Mouse (Mus musculus) embryonic stem cell, embryonic (primary cell): ENCODE data around the gene Arhgef28.

Experiments used
- CTCF ChIA-PET, 4 experiments: fragments of 300-600 bp in 2 of 4; fragments of 350-600 bp in 2 of 4; sonication (Branson Sonifier 250); formaldehyde crosslinking; loops; one replicate each; lab custom pipeline; 2022; ENCODE audit warnings: inconsistent platforms in 2 of 4; lab: Charles Lee
- POLR2A ChIA-PET, 4 experiments: fragments of 300-600 bp in 2 of 4; fragments of 350-600 bp in 2 of 4; sonication (Branson Sonifier 250); formaldehyde crosslinking; loops; one replicate each; lab custom pipeline; 2022; ENCODE audit warnings: antibody characterized with exemption in 4 of 4, inconsistent platforms in 1 of 4; lab: Charles Lee

Gene Arhgef28

DNA sequence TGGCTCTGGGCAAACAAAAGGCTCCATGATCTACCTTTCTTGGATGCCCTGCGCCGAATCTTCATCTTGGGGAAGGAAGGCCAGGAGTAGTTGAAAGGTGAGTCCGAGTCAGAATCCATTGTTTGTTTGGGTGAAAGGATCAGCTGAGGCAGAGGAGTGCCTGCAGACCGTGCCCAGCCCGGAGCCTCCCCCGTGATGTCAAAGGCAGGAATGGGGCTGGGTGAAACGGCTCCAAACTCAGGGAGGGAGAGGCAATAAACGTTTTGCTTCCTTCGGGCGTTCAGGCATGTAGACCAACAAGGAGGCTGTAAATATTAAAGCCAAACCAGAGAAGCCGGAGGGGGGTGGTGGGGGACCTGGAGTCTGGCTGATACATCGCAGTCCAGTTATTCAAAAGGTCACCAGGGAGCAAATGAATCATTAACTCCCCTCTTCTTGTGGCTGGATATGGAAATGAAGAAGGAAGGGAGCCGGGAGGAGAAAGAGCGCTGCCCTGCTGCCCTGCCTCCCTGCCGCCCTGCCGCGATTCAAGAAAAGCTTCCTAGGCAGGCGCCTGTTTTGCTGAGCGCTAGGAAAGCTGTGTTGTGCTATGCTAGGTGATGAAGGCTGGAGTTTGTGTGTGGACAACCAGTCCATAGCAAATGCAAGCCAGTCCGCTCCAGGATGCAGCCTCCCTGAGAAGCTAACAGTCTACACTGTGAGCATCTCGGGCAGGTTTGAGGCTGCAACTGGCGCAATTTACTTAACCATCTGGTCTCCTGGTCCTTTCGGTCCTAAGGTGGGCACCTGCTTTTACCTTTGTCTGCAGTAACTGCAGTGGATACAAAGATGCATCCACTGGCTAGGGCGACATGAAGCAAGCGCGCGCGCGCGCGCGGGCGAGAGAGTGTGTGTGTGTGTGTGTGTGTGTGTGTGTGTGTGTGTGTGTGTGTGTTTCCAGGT, 190.0 kb downstream of the Arhgef28 start:
- CTCF ChIA-PET, result interaction anchor here (0.7 to 1.5 kb wide), 5 partner anchors 10 to 283 kb away, joined by 3 to 6 read pairs (median 4); no protein-coding TSS in a partner anchor
- POLR2A ChIA-PET, result interaction anchor here in 3 of 4 experiments (0.6 to 1.2 kb wide), 6 partner anchors 9 to 538 kb away, joined by 3 to 5 read pairs (median 3); no protein-coding TSS in a partner anchor

DNA sequence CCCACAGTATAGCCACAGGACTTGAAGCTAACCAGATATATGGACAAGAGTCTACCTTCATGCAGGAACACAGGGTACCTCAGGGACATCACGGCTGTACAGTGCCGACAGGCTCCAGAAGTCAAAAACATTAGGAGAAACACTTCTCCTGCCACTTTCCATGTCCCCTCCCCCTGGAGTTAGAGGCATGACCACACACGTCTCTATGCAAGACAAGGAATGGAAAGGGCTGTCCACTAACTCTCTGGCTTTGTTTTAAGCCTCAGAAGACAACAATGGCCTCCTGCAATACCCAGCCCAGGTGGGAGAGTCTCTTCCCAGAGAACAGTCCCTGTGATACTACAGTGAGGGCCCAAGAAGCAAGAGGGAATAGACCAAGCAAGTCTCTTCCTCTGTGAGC, 191.3 kb downstream of the Arhgef28 start:
- ChIA-PET POLR2A (no interaction called here), CTCF (no interaction called here)

DNA sequence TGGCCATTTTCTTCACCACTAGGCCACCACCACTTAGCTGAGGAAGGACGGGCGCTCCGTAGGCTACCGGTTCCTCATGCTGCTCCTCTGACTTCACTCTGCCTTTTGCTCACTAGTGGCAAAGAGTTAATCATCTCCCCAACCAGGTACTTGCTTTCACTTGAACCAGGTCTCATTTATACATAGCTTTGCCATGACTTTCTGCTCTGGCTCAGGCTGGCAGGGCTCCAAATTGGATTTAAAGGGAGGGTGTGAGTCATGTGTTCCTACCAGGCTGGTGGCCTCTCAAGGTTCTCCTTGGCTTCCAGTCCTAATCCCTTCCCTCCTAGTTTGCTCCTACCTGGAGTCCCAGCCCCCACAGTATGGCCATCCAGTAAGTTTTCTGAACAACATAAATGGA, 192.5 kb downstream of the Arhgef28 start:
- ChIA-PET POLR2A (interaction anchor here in 1 of 4 experiments (0.6 kb wide), 2 partner anchors 61 to 520 kb away, joined by 3 read pairs; no protein-coding TSS in a partner anchor), CTCF (interaction anchor here in 2 of 4 experiments (0.5 to 0.7 kb wide), 2 partner anchors 243 to 283 kb away, joined by 3 to 7 read pairs; no protein-coding TSS in a partner anchor)

DNA sequence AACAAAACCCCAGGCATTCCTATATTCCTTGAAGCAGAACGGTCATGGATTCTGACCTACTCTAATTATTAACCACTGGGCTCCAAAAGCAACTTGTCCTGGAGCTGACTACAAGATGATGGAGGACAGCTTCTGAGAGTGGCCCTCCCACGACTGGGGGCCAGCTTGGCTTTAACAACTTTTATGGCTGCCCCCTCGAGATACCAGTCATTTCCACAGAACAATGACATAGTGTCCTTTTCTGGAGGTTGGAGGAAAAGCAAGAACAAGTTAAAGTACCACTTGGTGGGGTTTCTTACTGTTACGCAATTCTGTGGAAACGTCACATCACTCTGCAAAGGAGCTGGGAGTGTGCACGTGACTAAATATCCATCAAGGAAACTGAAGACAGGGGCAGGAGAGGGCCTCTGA, 194.3 kb downstream of the Arhgef28 start:
- CTCF ChIA-PET, result interaction anchor here in 1 of 4 experiments (0.6 kb wide), 1 partner anchor 775 kb away, joined by 3 read pairs; no protein-coding TSS in a partner anchor
- POLR2A ChIA-PET, result interaction anchor here in 1 of 4 experiments (1.3 kb wide), 1 partner anchor 13 kb away, joined by 4 read pairs; no protein-coding TSS in a partner anchor

DNA sequence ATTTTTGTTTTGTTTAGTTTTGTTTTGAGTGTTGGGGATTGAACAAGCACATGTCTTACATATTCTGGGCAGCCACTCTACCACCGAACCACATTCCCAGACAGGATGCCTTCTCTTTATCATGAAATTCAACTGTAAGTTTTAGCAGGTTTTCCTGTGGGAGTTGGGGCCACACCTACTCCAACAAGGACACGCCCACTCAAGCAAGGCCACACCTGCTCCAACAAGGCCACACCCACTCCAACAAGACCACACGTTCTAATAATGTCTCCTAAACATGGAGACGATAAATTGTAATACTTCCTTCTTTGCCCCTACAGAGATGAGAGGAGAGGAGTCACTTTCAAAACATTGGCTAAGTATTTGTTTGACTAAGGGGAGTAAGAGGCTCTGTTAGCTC, 197.2 kb downstream of the Arhgef28 start:
- ChIA-PET CTCF (no interaction called here), POLR2A (interaction anchor here in 1 of 4 experiments (0.8 to 1.2 kb wide), 2 partner anchors 12 to 76 kb away, joined by 3 to 5 read pairs; no protein-coding TSS in a partner anchor)

DNA sequence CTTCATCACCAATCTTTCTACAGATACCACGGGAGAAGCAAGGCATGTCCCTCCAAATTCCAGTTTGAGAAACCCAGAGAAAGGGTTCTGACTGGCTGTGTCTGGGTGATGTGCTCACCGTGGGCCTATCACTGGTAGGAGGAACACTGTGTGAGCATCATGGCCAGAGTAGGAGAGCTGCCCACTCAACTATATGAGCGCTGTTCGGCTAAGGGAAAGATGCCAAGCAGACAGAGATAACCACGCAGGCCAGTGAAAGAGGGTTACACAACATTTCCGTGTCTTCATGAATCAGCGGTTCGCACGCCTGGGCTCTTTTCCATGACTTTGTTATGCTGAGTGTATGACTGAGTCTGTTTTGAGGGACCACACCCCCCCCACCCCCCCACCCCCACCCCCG, 197.7 kb downstream of the Arhgef28 start:
- POLR2A ChIA-PET, result interaction anchor here in 2 of 4 experiments (0.7 to 1.2 kb wide), 3 partner anchors 11 to 76 kb away, joined by 3 to 5 read pairs (median 3); no protein-coding TSS in a partner anchor

DNA sequence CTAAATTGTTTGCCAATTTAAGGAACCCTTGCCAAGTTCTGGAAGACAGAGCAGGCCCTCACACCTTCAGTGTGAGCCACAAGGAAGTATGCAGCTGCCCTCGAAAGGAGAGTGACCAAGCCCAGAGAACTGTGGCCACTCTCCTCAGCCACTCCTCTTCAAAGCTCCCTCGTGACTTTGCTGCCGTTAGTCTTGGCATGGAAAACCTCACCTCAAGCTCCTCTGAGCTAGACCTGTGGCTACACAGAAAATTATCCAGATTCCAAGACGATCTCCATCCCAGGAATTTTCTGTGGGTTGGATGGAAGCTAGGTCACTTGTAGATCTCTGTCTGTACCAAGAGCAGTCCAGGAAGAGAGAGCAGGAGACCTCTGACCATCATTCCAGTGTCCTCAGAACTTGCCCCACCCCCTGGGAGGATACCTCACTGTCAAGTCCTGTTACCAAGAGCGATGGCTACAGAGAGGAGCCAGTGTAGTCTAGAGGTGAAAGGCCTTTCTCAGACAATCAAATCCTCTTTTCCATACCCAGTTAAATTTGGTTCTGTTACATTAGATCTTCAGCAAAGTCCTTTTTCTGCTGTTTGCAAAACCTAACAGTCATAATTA, 200.5 kb downstream of the Arhgef28 start:
- CTCF ChIA-PET, result no interaction called here

More for the DNA sequence above, 197.7 kb downstream of the Arhgef28 start:
- CTCF ChIA-PET, result interaction anchor here in 1 of 4 experiments (0.7 to 1.3 kb wide), 2 partner anchors 22 to 213 kb away, joined by 4 read pairs; no protein-coding TSS in a partner anchor

DNA sequence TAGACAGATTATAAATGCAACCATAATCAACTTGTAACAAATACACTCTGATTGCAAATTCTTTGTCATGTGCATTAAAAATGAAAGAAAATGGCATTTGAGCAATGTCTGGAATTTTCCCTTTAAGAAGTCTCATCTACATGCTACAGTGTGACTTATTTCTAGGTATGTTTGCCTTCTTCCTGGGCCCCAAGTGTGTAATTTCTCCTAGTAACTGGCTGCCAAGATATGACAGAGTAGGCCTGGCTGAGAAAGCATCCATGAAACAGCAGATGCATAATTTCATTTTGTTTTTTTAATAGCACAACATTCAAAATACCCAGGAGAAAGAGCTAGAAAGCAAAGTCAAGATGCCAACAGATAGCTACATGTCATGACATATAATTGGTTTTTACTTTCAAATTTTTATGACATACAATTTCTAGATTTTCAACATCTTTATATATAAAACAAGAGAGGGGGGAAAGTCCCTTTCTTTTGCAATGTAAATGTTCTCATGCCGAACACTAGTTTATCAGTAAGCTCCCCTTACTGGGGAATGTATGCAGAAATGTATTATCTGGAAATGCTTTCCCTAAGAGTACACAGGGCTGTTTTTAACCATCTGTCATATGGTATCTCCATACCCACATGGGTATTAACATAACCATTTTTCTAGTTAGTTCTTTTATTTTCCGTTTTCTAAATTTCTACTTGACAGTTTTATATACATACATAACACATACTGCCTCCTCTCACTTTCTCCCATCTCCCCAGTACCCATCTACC, 201.4 kb downstream of the Arhgef28 start:
- POLR2A ChIA-PET, result interaction anchor here in 1 of 4 experiments (0.6 kb wide), 1 partner anchor 694 kb away, joined by 3 read pairs; no protein-coding TSS in a partner anchor

More for the DNA sequence above, 200.5 kb downstream of the Arhgef28 start:
- POLR2A ChIA-PET, result no interaction called here

DNA sequence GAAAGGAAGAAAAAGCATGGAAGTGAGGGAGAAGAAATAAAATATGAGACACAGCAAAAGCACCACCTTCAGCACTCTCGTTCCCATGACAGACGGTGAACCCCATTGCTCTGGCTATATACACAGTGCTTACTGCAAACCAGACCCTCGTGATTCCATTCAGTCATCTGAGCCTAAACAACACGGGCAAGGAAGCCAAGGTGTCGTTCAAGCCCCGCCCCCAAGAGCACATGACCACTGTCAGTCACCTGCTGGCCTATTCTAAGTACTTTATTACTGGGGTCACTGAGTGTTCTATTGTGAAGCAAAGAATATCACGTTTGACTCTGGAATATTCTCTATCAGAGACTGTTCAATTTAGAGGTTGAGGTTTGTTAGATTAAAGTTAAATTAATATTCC, 202.5 kb downstream of the Arhgef28 start:
- ChIA-PET CTCF (no interaction called here), POLR2A (interaction anchor here in 1 of 4 experiments (1.0 kb wide), 1 partner anchor 13 kb away, joined by 3 read pairs; no protein-coding TSS in a partner anchor)

More for the DNA sequence above, 201.4 kb downstream of the Arhgef28 start:
- CTCF ChIA-PET, result no interaction called here

DNA sequence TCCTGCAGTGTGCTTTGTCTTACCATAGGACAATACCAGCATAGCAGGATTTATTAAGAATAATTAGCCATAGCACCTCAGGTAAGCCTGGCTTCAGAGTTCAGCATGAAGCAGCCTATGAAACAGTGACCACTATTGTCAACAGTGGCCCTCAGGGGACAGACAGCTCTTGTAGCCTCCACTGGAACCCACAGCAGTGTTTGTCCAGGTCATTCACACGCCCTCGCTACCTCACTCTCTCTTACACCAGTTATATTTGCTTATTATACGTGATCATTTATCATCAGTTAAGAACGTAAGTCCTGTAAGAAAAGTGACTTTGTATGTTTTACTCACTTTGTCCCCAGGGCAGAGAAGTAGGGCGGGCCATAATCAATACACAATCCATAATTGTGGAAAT, 203.6 kb downstream of the Arhgef28 start:
- CTCF ChIA-PET, result interaction anchor here in 1 of 4 experiments (0.7 kb wide), 1 partner anchor 255 kb away, joined by 3 read pairs; no protein-coding TSS in a partner anchor
- POLR2A ChIA-PET, result interaction anchor here in 1 of 4 experiments (0.6 kb wide), 1 partner anchor 37 kb away, joined by 3 read pairs; no protein-coding TSS in a partner anchor

DNA sequence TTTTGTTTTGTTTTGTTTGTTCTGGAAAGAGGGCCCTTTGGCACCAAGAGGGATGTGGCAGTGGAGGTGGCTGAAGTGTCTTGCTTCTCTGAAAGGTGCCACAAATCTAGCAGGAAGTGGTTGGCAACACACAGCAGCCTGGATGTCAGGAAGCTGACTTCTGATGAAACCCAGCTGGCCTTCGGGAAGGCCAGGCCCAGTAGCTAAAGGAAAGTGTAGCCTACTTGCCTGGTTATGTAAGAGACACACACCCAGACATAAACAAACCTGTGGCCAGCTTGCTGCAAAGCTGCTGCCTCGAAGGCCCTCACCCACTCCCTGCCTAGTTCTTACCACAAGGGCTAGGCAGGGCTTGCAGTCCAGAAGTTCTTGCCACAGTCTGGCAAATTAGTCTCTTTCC, 204.1 kb downstream of the Arhgef28 start:
- ChIA-PET CTCF (no interaction called here), POLR2A (interaction anchor here in 2 of 4 experiments (0.6 to 1.3 kb wide), 3 partner anchors 37 to 227 kb away, joined by 3 to 4 read pairs (median 4); no protein-coding TSS in a partner anchor)

DNA sequence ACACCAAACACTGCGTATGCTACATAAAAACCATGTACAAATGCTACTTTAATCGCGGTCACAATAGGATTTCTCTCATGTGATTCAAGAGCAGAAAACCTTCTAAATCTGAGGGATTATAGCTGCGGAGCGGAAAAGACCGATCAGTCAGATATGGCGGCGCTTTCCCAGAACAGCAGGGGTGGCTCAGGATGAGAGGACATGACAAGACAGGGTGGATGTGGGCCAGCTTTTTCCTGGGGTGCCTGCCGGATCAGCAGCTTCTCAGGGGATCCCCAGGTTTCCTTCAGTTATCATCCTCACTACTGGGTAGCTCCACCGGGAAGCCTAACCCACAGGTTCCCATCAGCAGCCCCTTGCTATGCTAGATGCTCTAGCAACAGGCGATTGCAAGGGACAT, 204.5 kb downstream of the Arhgef28 start:
- ChIA-PET CTCF (interaction anchor here in 1 of 4 experiments (0.5 kb wide), 1 partner anchor 560 kb away, joined by 5 read pairs; no protein-coding TSS in a partner anchor), POLR2A (interaction anchor here in 2 of 4 experiments (0.6 to 1.3 kb wide), 3 partner anchors 182 to 228 kb away, joined by 4 to 5 read pairs (median 4); no protein-coding TSS in a partner anchor)

DNA sequence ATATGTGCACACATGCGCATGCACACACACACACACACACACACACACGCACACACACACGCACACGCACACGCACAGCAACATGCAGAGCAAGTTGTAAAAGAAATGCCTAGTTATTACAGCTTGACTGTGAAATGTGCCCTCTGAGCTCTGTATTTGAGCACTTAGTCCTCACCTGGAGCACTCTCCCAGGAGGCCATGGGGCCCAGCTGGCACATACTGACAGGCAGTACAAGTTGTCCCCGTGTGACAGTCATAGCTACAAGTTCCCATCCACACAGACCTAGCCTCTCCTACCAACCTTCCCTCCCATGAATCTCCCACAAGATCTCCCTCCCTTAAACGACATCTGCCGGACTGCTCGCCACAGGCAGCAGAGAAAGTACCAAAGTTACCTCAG, 205.4 kb downstream of the Arhgef28 start:
- ChIA-PET POLR2A (interaction anchor here in 3 of 4 experiments (0.6 to 1.3 kb wide), 4 partner anchors 68 to 214 kb away, joined by 3 to 5 read pairs (median 4); no protein-coding TSS in a partner anchor), CTCF (interaction anchor here in 1 of 4 experiments (0.5 kb wide), 1 partner anchor 561 kb away, joined by 5 read pairs; no protein-coding TSS in a partner anchor)

DNA sequence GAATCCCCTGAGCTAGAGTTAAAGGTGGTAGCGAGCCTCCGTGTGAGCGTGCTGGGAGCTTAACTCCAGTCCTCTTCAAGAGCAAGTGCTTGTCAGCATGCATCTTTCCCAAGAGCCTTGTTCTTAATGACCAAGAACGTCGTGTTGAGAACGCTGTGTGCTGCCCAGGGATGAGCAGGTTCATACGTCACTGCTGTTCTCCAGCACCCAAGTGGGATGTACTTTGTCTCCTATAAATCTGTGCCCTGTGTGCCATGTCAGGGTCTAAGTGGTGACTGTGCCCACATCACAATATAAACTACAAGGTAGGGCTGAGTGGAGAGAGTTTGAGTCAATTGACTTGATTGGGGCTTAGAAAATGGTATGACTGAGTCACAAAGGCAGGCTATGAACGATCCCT, 207.1 kb downstream of the Arhgef28 start:
- ChIA-PET CTCF (no interaction called here), POLR2A (interaction anchor here in 1 of 4 experiments (0.6 to 0.7 kb wide), 2 partner anchors 12 to 223 kb away, joined by 3 to 4 read pairs; no protein-coding TSS in a partner anchor)

DNA sequence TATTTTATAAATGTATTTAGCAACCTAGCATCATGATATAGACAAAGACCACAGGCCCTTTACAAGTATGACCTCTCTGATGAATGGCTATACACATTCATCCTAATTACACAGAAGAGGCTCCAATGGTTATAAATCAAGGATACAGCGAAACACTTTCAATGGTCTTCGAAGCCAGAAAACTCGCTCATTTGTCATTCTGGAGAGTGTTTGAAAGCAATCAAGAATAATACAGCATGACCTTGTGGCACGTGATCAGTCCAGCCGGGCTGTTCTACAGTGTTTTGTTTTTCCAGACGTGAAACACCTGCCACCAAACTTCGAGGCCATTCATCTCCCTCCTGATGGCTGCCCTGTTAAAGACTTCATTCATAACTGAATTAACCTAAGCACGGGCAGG, 207.7 kb downstream of the Arhgef28 start:
- ChIA-PET POLR2A (no interaction called here), CTCF (no interaction called here)

DNA sequence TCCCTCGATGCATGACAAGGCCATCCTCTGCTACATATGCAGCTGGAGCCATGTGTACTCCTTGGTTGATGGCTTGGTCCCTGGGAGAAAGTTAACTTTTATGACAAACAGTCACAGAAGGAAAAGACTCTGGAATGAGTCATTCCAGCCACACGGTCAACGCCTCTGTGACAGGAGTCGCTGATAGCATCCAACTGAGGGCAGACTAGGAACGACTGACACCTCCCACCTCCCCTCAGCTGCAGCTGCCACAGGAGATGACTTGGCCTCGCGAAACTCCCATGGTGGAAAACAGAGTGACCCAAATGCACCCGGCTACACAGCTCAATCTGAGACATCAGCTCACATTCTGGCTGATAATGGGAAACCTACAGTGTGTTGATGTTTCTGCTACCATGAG, 215.3 kb downstream of the Arhgef28 start:
- CTCF ChIA-PET, result no interaction called here
- POLR2A ChIA-PET, result no interaction called here

DNA sequence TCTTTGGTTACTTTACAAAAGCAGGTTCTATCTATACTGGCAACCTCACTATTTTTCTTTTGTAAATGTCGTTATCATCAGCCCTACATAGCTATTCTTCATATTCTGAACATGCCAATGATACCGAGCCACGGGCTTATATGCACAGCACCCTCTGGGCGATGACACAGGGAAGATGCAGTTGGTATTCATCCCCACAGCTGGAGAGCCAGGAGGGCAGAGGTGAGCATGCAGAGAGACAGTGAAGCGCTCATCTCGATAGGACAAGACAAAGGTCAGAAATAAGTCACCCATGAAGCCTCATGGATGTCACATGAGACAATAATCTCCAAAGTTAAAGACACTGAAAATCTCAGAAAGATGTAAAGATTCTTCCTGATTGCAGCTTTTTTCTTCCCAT, 217.4 kb downstream of the Arhgef28 start:
- ChIA-PET POLR2A (interaction anchor here in 1 of 4 experiments (0.5 to 0.8 kb wide), 2 partner anchors 164 to 283 kb away, joined by 3 to 8 read pairs; no protein-coding TSS in a partner anchor), CTCF (interaction anchor here in 1 of 4 experiments (0.6 kb wide), 1 partner anchor 30 kb away, joined by 3 read pairs; no protein-coding TSS in a partner anchor)
